Mouse (Mus musculus) CH12.LX (cell line): ENCODE results near the gene 2810021J22Rik. TPM values are rescaled to one million over a fixed set of nuclear protein-coding genes. Genes with fewer than 3 reads are reported as not detected.
"Not testable (repeated sequence)": the region's sequence is repeated elsewhere in the genome, so short reads cannot be mapped to it uniquely, and the experiment has no call there.

ENCODE experiments used
- DNase-seq: peaks from one replicate; pipeline ENCODE4 v3.0.0-alpha.2; 2013; ENCODE audit errors: extremely low read depth
- H3K27ac ChIP-seq: 2 replicates; pipeline ENCODE4 v1.5.1; 2012; ENCODE audit warnings: low read depth, mild to moderate bottlenecking, control low read depth, moderate library complexity; ENCODE audit not compliant: insufficient read depth
- H3K27me3 ChIP-seq: replicated peaks from 2 replicates; pipeline ENCODE3; 2012; ENCODE audit warnings: inconsistent platforms
- H3K36me3 ChIP-seq, 2 experiments: replicated peaks in 1 of 2; 2 replicates each; pipeline versions ENCODE3 to v1.6.1; 2012; ENCODE audit warnings: inconsistent platforms in 1 of 2, low read length in 1 of 2, mild to moderate bottlenecking in 1 of 2, mixed read lengths in 1 of 2, moderate library complexity in 1 of 2; ENCODE audit not compliant: control insufficient read depth in 1 of 2, insufficient read depth in 1 of 2
- H3K4me1 ChIP-seq, 2 experiments: 2 replicates each; pipeline ENCODE4 v1.6.1; 2012; ENCODE audit warnings: inconsistent platforms in 1 of 2, moderate library complexity in 1 of 2; ENCODE audit not compliant: insufficient read depth in 2 of 2, control insufficient read depth in 1 of 2
- H3K4me2 ChIP-seq: 2 replicates; pipeline ENCODE4 v1.6.1; 2012; ENCODE audit warnings: low read depth, mild to moderate bottlenecking, control low read depth; ENCODE audit not compliant: poor library complexity, insufficient read depth, severe bottlenecking
- H3K4me3 ChIP-seq, 3 experiments: fragments of 150-350 bp in 1 of 3; sonication (generic) in 1 of 3; replicated peaks in 1 of 3; 2 replicates each; pipeline versions ENCODE3 to v1.5.1; 2011 to 2012; ENCODE audit warnings: low read depth in 2 of 3, low read length in 2 of 3, mild to moderate bottlenecking in 2 of 3, moderate library complexity in 2 of 3, control low read depth in 1 of 3, improper control_type of control experiment in 1 of 3, inconsistent platforms in 1 of 3, mixed read lengths in 1 of 3; ENCODE audit not compliant: poor library complexity in 1 of 3
- H3K79me2 ChIP-seq: replicated peaks from 2 replicates; pipeline ENCODE4 v1.6.1; 2012; ENCODE audit warnings: mild to moderate bottlenecking, moderate library complexity; ENCODE audit not compliant: control insufficient read depth, poor library complexity, insufficient read depth, severe bottlenecking; ENCODE audit errors: extremely low read depth
- H3K9ac ChIP-seq: 2 replicates; pipeline ENCODE4 v1.6.1; 2012; ENCODE audit warnings: low read depth, mild to moderate bottlenecking, control low read depth, moderate library complexity; ENCODE audit not compliant: insufficient read depth
- H3K9me3 ChIP-seq: replicated peaks from 2 replicates; pipeline ENCODE3; 2012; ENCODE audit warnings: low read length, inconsistent platforms, mixed read lengths
- MAFK ChIP-seq: IDR thresholded peaks from 2 replicates; pipeline ENCODE4 v1.6.1; 2011; ENCODE audit warnings: low read length, improper control_type of control experiment; ENCODE audit not compliant: insufficient replicate concordance
- PAX5 ChIP-seq: IDR thresholded peaks from 2 replicates; pipeline ENCODE4 v1.6.1; 2012; ENCODE audit warnings: low read length, inconsistent platforms, mixed read lengths
- USF2 ChIP-seq: conservative IDR thresholded peaks from 2 replicates; pipeline ENCODE4 v1.6.1; 2011; ENCODE audit warnings: low read depth, low read length, improper control_type of control experiment
- dilution Hi-C: fragments of 300-500 bp; cut with MboI; formaldehyde crosslinking; loops from 2 replicates; pipeline ENCODE4 v1.14.3; 2020; ENCODE audit warnings: low sequenced_read_pairs; ENCODE audit not compliant: extremely low pct_unique_long_range_greater_than_20kb, extremely low pct_ligation_motif_present
- in situ Hi-C: fragments of 300-500 bp; cut with MboI; formaldehyde crosslinking; loops from 3 replicates; pipeline ENCODE4 v1.14.3; 2019; ENCODE audit warnings: low sequenced_read_pairs, low pct_ligation_motif_present, low pct_unique_long_range_greater_than_20kb, mixed read lengths
- polyA plus RNA-seq: library from polyadenylated mRNA; unstranded; fragments of >175 nt; gene quantifications from 2 replicates; pipeline ENCODE4 v1.2.1, GENCODE M21; 2012; ENCODE audit warnings: low read depth; ENCODE audit not compliant: insufficient read length
- total RNA-seq, 2 experiments: library from RNA; depleted of rRNA; stranded (reverse); fragments of 300-350 nt in 1 of 2; fragments of >200 nt in 1 of 2; gene quantifications; 2 replicates each; pipeline ENCODE4 v1.2.3; 2012 to 2014

The 2810021J22Rik gene
- total and polyA plus RNA-seq, 3 experiments: 3.3 to 4.8 (median 3.4) TPM

DNA sequence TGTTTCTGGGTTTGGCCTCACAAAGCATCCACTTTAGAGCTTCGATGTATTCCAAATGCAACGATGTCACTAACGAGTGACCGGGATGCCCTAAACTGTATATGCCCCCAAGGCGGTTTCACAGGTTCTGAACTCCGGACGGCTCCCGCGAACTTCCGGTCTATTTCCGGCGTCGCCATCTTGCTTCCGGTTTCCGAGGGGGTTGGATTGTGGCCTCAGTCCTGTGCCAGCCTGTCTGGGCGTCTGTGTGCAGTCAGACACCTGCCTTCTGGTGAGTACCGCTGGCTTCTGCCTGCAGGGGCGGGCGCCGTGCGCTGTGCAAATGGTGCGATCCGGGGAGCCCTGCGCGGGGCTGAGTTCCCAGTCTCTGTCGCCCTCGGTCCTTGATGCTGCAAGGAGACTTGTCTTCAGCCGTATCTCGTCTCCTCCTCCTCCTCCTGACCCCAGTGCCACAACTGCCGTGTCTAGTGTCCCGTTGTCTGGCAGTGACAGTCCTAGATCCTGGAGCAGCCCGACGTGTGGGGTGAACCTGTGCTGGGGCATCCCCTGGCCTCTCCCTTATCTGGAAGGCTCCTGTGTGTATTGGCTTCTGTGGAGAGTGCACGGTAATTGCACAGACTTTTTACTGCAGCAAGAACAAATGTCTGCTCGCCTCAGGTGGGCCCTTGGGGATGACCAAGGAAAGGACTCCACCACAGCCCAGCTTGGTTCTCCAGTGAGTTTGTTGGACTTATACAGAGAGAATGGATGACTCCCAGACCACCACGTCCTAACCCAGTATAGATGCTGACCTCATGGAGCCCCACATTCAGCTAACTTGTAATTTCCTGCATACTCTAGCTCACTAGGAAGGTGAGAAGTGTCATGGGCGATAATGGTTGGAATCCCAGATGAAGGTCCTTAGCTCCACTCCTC is at the start of gene 2810021J22Rik (continued):
- TF ChIP-seq USF2: no peak

DNA sequence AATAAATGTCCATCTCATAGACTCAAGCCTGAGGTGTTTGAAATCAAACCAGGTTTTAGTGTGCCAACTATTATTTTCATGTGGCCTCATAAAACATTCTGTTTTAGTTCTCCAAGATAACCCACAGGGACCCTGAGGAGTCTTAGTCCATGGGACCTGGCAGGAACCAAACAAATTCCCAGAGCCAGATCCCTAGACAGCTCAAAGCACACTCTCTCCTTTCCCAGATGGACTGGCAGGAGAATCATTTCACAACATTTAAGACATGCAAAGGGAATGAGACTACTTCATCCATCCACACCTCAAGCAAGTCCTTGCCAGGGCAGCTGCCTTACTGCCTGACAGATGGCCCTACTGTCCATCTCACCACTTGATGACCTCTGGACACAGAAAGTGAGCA is 38.1 kb upstream of the 2810021J22Rik start, which contains the start of gene Olfr312:
Gene Olfr312, plus strand, starts transcription at position 301 of the 400 bp plus-strand sequence.
- H3K9me3 ChIP-seq, DNase-seq, H3K36me3 ChIP-seq, H3K4me2 ChIP-seq, dilution Hi-C loops, H3K4me1 ChIP-seq, H3K27ac ChIP-seq, H3K79me2 ChIP-seq, in situ Hi-C loops, H3K4me3 ChIP-seq, H3K9ac ChIP-seq: not testable (repeated sequence)
- H3K27me3 ChIP-seq: peaks cover 19% of the 10 kb centered on the region

DNA sequence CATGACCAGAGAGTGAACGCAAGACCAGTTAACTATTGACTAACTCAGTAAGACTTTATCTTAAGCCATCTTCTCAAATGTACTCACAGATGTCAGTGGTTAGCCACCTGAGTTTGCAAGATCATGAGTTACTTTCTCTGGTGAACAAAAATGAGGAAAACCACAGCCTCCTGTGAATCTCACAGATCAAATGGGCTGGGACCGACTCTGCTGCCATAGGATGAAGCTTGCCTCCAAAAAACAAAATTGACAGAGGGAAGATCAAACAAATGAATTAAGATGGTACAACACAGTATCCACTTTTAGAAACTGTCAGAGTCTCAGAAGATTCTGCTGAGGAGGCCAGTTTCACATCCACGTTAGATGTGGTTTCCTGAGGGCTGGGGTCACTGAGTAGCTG is 37.3 kb upstream of the 2810021J22Rik start:
- no peak for TF ChIP-seq PAX5
- TF ChIP-seq MAFK: 0 out of 2 replicates have a peak, but pooled peaks have one; percentile 37
- dilution Hi-C loops: no loop called here

DNA sequence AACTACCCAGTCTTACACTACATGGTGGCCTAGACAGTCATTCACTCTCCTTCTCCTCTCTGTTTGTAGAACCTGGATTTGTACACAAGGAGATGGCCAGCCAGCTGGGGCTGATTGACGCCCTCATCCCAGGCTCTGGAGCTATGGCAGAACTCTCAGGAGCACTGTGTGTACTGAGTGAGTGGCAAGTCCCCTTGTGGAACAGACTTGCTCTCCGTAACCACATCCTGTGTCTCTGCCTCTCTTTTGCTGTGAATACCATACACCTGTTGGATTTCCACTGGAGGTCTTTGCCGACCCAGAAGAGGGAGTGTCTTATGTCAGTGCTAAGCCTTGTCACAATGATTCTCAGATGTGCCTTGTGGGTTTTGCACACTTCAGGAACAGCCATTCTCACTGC is 34.5 kb upstream of the 2810021J22Rik start:
- H3K79me2 ChIP-seq, H3K9me3 ChIP-seq, H3K4me2 ChIP-seq, H3K4me3 ChIP-seq, H3K9ac ChIP-seq, H3K4me1 ChIP-seq, DNase-seq, dilution Hi-C loops, H3K36me3 ChIP-seq, H3K27ac ChIP-seq, in situ Hi-C loops: not testable (repeated sequence)
- H3K27me3 ChIP-seq: peaks cover 22% of the 10 kb centered on the region

More for the DNA sequence above, 37.3 kb upstream of the 2810021J22Rik start:
- H3K4me3 ChIP-seq: no peak overlapping the region
- in situ Hi-C loops: no loop called here
- no peak overlapping the region for H3K9ac ChIP-seq
- no peaks in the 10 kb centered on the region for H3K9me3 ChIP-seq
- peaks cover 19% of the 10 kb centered on the region for H3K27me3 ChIP-seq
- H3K4me1 ChIP-seq: peaks cover 2 to 5% of the 10 kb centered on the region in 2 experiments; a peak in 2 of 4 replicates
- H3K79me2 ChIP-seq: no peaks in the 10 kb centered on the region
- DNase-seq: no peak
- no peaks in the 10 kb centered on the region for H3K36me3 ChIP-seq
- no peak overlapping the region for H3K4me2 ChIP-seq
- H3K27ac ChIP-seq: no peak overlapping the region

DNA sequence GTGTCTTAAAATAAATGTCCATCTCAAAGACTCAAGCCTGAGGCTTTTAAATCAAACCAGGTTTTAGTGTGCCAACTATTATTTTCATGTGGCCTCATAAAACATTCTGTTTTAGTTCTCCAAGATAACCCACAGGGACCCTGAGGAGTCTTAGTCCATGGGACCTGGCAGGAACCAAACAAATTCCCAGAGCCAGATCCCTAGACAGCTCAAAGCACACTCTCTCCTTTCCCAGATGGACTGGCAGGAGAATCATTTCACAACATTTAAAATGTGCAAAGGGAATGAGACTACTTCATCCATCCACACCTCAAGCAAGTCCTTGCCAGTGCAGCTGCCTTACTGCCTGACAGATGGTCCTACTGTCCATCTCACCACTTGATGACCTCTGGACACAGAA is 28.1 kb upstream of the 2810021J22Rik start, which contains the start of gene Olfr311:
Gene Olfr311, plus strand, starts transcription at position 301 of the 400 bp plus-strand sequence.
- H3K9me3 ChIP-seq, H3K79me2 ChIP-seq, H3K4me3 ChIP-seq, H3K27ac ChIP-seq, DNase-seq, H3K36me3 ChIP-seq, in situ Hi-C loops, H3K4me2 ChIP-seq, H3K4me1 ChIP-seq, H3K9ac ChIP-seq, dilution Hi-C loops: not testable (repeated sequence)
- peaks cover 28% of the 10 kb centered on the region for H3K27me3 ChIP-seq
